Mouse (Mus musculus) 3134 (cell line): ENCODE results near the gene Kcnc2.
"Not testable (repeated sequence)": the region's sequence is repeated elsewhere in the genome, so short reads cannot be mapped to it uniquely, and the experiment has no call there.

Source experiments
- DNase-seq: peaks from one replicate; pipeline ENCODE4 v3.0.0-alpha.2; 2011; ENCODE audit warnings: low spot score; ENCODE audit not compliant: insufficient read length; ENCODE audit errors: extremely low read depth

Gene Kcnc2

GRCm38 (mm10) chr10:112270887-112271802, at the start of gene Kcnc2:
TSS of gene Kcnc2 (plus strand) at chr10:112271121.
- peak; percentile 4 for DNase-seq

DNA sequence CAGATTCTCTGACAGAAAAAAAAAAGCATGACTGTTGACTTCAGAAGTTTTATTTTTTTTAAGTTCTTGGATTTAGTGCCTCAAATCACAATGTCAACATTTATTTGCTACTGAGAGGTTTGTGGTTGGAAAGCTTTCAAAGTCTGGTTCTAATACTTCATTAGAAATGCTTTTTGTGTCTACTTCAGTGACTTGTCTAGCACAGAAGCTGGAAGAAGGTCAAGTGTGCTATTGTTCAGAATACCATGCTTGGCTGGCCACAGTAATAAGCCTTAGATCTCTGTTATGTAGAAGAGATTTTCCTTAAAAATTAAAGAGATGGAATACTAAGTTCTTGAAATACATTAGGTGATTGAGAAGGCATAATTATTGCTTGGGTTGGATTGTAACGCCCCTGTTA, 43.8 kb upstream of the Kcnc2 start:
- no peak for DNase-seq

GRCm38 (mm10) chr10:112229091-112229843, 41.7 kb upstream of the Kcnc2 start:
- not testable (repeated sequence) for DNase-seq

- DNase-seq = not testable (repeated sequence)
These were observed 38.2 kb upstream of the Kcnc2 start for GRCm38 (mm10) chr10:112232733-112233132.

GRCm38 (mm10) chr10:112235396-112235940, 35.5 kb upstream of the Kcnc2 start:
- not testable (repeated sequence) for DNase-seq

- DNase-seq = no peak
These were observed 22.6 kb upstream of the Kcnc2 start for GRCm38 (mm10) chr10:112248273-112248672.

DNA sequence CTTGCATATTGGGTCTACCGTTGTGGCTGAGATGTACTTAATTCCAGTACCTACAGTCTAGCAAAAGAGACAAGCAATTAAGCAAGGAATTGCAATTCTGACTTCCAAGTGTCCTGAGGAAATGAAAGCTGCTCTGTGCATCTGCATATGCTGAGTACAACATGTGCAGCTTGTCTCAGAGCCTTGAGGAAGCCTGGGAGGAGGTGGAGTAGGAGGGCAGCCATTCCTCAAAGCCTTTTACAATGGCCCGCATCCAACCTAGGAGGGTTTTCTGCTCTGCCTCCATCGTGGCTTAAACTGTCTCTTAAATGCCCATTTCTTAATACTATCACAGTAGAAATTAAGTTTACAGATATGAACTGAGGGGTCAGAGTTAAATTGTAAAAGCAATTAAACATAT, 7.5 kb upstream of the Kcnc2 start:
- DNase-seq = no peak

- no peak for DNase-seq
These were observed 1.4 kb upstream of the Kcnc2 start for GRCm38 (mm10) chr10:112269481-112269880.

DNA sequence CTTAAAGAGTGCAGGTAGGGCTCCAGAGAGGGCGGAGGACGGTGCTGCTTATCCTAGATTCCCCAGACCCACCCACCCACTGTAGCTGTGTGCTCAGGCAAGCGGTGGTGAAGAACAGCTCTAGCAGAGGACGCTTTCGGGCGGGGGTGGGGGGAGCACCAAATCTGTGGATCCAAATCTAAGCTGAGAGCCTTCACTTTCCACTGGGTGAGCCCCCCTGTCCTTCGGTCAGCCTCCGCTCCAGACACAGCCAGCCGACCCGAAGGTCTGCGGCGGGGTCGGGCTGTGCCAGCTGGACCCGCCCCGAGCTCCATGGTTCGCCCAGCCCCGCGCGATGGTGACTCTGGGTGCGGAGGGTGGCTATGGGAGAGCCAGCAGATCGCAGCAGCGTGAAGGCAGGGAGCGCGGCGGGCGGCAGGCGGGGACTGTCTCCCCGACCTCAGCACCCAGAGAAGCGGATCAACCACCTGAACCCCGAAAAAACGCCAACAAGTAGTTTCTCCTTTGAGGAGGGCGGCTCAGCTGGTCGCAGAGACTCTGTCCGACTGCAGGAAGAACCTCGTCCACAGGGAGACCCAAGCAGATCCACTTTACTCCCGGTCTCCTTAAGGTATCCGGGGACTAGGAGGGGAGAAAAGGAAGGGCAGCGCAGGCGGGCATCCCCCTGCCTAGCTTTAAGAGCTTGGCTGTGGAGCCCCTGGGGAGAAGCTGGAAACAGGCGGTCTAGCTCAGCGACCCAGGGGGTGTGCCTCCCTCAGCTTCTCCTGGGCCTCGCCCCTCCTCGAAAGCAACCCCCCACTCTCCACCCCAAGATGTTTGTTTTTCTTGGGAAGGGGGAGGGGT, 761 bp upstream of the Kcnc2 start:
- peak; percentile 13 for DNase-seq

GRCm38 (mm10) chr10:112271803-112272165, 863 bp downstream of the Kcnc2 start:
- peak; percentile 9 for DNase-seq

GRCm38 (mm10) chr10:112272171-112272570, 1.2 kb downstream of the Kcnc2 start:
- DNase-seq = no peak

DNA sequence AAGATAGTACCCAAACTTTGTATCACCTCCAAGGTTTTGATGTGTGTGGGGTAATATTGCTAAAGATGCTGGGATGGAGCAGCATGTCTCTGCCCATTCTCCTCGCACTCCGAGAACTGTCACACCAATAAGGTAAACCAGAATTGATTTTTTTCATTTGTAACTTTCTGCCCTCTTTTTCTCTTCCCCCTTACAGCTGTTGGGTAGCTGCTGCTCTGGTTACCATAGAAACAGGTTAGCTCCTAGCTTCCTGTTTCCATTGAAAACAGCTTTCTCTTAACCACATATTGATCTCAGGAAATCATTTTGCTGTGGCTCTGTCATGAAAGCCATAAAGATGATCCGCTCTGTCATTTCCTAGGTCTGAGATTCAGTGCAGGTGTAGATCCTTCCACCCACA, 7.1 kb downstream of the Kcnc2 start:
- no peak for DNase-seq

- no peak for DNase-seq
These were observed 44.2 kb downstream of the Kcnc2 start for GRCm38 (mm10) chr10:112315136-112315535.

- DNase-seq = no peak
These were observed 46.9 kb downstream of the Kcnc2 start for GRCm38 (mm10) chr10:112317783-112318182.

DNA sequence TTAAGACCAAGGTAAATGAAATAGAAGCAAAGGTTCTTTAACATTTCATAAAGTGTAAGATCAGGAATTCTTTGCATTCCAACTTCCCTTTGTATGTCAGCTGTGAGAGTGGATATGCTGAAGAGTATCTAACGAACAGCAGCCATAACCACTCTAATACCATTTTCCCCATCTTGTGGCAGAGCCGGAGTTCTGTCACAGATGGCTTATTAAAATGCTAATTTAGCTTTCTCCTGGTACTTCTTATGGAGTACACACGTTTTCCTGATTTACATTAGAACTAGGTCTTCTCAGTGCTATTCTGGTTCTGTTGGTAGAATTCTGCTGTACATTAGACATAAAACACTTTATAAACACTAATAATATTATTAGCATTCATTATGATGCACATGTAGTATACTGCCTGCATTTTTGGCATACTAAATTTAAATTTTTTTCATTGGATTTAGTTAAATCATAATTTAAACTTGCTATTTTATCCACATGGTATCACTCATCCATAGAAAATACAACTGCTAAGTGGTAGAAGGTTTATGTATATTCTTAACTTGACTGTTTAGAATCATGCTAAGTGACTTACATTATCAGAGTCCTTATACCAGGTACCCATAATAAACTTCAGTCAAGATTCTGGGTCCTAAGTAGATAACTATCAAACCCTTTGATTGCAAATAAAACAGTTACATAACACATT, 86.9 kb downstream of the Kcnc2 start:
- no peak for DNase-seq

- no peak for DNase-seq
These were observed 87.4 kb downstream of the Kcnc2 start for GRCm38 (mm10) chr10:112358363-112358704.

- no peak for DNase-seq
These were observed 89.8 kb downstream of the Kcnc2 start for GRCm38 (mm10) chr10:112360704-112361103.

- no peak for DNase-seq
These were observed 97.4 kb downstream of the Kcnc2 start for GRCm38 (mm10) chr10:112368369-112368768.

GRCm38 (mm10) chr10:112377163-112377562, 106.2 kb downstream of the Kcnc2 start:
- no peak for DNase-seq

DNA sequence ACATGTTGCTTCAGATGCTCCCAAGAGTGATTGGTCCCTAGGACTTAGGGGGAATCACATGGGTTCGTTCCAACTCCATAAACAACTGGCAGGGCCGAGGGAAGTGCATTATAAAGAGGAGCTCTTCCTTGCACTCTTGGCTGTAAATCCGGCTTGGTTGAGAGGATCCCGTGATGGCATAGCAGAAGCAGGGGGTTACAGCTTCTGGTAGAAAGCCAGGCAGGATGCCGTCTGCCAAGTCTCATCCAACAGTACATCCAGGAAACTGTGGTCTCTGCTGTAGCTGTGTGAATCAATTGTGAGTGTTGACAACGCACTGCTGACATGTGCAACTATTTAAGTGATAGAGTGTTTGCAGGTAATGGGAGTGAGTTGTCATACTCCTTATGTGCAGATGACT, 107.5 kb downstream of the Kcnc2 start:
- no peak for DNase-seq
